Mouse (Mus musculus) cerebellum, adult 18-20 months (tissue): ENCODE results near the gene Ropn1l.

Experiments
- DNase-seq, 2 experiments: peaks; one replicate each; pipeline ENCODE4 v3.0.0; 2021

Ropn1l gene

DNA sequence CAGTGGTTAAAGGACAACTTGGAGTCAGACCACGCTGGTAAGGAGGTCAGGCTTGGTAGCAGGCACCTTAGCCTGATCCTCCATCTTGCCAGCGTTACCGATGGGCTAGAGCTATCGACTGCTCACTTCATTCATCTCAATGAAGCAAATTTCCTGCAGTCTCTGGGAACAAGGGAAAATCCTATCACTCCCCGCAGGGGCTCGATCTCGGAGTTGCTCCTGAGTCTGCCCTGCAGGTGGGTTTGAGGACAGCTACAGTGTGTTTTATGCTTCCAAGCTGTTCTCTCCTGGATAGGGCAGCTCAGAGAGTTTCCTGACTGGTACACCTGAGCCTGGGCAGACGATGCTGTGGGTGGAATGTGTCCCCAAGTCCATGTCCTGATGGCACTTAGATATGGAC is 49.2 kb downstream of the Ropn1l start:
- DNase-seq: no peak

DNA sequence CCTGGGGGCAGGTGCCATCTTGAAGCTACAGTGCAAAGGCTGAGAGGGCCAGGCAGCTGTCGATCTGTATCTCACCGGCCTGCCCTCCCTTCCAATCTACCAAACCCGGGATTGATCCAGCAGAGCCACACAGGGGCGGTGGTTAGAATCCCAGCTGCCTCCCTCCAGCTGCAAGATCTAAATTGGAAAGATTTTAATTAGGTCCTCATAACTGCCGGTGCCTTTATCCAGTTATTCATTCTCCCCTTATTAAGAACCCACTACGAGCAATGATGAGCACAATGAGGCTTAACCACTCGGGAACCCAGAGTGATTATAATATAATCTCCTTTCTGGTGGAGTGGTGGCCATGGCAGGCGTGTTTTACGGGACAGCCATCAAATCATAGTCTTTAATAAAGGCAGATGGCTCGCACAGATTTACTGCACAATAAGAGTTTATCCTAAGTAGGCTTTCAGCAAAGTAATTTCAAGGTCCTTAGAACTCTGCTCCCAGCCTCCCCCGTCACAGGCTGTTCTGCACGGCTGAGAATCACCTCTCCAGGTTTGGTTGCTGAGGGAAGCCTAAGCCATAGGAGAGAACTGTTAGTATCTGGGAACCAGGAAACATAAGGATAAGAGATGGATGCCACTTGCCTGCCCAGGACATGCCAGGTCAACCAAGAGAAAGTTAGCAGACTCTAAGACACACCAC is 51.2 kb downstream of the Ropn1l start:
- no peak for DNase-seq

DNA sequence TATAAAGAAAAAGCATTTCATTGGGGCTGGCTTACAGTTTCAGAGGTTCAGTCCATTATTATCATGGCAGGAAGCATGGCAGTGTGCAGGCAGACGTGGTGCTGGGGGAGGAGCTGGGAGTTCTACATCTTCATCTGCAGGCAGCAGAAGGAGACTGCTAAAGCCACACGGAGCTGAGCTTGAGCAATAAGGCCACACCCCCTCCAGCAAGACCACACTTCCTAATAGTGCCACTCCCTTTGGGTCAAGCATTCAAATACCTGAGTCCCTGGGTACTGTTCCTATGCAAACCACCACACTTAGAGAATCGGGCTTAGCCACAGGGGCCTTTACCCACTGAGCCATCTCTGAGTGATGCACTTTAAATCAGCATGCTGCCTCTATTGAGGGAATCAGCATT is 52.6 kb downstream of the Ropn1l start:
- no peak for DNase-seq

DNA sequence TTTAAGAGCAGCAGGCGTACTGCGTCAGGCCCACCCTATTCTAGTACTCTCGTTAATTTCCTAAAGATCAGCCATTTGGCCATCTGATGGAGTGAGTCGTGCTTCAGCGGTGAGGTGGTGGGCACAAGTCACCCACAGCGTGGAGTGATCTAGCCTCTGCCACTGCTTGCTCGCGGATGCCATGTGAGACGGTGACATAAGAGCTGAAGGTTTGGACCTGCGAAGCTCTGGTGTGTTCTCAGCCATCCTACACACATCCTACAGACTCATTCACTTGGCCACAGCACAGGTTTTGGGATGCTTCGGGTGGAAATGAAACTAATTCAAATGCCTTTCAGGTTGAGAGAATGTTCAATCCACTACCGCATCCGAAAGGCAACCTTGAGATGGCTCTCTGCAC is 54.8 kb downstream of the Ropn1l start:
- DNase-seq: no peak

DNA sequence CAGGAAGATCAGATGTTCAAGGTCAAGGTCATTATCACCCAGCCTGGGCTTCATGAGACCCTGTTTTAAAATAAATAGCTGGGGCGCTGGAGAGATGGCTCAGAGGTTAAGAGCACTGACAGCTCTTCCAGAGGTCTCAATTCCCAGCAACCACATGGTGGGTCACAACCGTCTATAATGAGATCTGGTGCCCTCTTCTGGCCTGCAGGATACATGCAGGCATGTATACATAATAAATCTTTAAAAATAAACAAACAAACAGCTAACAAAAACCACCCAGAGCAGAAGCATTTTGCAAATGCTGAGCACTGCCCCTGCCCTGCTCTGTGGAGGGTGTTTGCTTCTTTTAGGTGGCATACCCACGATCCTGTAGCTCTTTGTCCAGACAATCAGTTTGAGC is 56.2 kb downstream of the Ropn1l start:
- DNase-seq: no peak

DNA sequence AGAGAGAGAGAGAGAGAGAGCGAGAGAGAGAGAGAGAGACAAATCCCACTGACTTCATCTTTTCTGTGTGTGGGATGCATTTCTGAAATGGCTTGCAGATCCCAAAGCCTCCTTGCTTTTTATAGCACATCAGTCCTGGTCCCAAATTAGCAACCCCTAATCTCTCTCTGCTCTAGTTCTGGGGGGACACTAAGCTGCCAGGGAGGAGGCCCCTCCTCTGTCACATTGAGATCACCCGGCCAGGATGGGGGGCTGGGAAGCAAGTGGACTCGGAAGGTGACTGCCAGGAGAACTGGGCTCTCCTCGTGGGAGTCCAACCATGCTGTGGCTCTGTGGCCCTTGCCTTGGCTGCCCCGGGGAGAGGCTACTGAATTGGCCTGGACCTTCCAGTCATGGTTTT is 56.8 kb downstream of the Ropn1l start:
- no peak for DNase-seq

DNA sequence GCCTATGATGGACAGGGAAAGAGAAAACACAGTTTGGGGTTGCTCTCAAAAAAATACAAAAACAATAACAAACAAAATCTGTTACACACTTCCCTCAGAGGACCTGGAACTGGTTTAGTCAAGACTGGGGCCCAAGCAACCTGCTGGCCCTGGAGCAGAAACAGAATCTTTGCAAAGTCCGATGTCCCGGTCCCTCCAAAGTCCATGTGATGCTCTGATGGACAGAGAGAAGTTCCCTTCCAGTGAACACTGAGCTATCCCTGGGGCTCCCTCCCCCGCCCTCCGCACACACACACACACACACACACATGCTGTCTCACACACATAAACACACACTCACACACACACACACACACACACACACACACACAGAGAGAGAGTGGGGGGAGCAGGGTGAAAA is 57.6 kb downstream of the Ropn1l start:
- DNase-seq: no peak

DNA sequence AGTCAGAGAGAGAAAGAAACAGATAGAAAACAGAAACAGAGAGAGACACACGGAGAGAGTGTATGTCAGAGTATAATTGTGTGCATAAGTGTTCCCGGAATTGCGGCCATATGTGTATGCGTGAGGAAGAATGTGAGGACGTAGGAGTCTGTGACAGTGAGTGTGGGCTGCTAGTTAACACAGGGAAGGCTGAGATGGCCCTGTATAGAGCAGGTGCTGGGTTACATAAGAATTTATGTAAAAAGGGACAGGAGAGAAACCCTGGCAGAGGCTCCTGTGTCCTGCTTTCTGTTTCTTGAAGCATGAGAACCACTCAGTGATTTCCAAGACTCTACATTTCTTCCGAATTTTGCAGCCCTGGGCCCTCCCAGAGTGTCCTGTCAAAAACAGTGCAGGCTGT is 60.1 kb downstream of the Ropn1l start:
- no peak for DNase-seq

DNA sequence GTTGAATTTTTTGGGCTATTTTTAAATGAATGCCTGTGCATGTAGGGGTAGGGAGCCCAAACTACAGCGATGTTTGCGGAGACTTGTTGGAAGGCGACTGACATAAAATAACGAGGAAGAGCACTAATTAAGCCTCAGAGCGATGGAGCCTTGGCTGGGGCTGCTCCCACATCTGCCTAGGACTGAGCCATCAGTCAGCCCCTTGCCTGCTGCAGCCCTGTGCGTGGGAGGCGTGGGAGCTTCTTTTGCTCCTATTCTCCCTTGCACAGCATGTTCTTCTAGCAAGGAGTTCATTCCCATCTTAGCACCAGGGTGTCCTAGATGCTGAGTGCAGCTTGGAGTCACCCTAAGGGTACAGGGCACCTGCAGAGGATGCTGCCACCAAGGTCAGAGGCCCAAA is 60.8 kb downstream of the Ropn1l start:
- no peak for DNase-seq

DNA sequence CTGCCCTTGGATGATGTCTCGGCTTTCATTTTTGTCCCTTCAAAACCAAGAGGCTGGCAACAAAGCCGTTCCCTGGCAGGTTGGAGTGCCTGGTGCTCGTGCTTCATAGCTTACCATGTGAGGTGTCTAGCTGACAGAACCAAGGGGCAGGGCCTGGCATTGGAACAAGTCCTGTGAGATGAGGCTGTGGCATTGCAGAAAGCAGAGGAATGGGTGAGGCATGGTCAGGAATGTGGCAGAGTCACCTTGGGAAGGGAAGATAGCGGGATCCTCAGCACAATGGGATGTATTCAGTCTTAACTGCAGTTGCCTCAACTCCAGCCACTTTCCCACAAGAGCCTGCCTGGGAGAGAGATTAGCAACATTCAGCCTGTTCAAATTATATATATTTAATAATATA is 61.4 kb downstream of the Ropn1l start:
- DNase-seq: no peak
